Mouse (Mus musculus): ENCODE data around the gene Ccnd3. TPM values are rescaled to one million over a fixed set of nuclear protein-coding genes. Genes with fewer than 3 reads are reported as not detected.
"Not testable (repeated sequence)": the region's sequence is repeated elsewhere in the genome, so short reads cannot be mapped to it uniquely, and the experiment has no call there.

The Ccnd3 gene
- total RNA-seq, 2 experiments from 2014 or later = 43.4 to 43.6 TPM

GRCm38 (mm10) chr17:47479887-47480286, 25.0 kb upstream of the Ccnd3 start:
- no peak for DNase-seq (ENCODE audit: low spot score in 2 of 2)

- peak in 1 of 2 experiments; percentile 57 for DNase-seq (ENCODE audit: low spot score in 2 of 2)
These were observed 22.4 kb upstream of the Ccnd3 start for GRCm38 (mm10) chr17:47482401-47482800.

GRCm38 (mm10) chr17:47484241-47484921, 20.5 kb upstream of the Ccnd3 start:
- DNase-seq (ENCODE audit: low spot score in 2 of 2) = no peak

GRCm38 (mm10) chr17:47484993-47485392, 19.9 kb upstream of the Ccnd3 start:
- DNase-seq (ENCODE audit: low spot score in 2 of 2) = no peak

GRCm38 (mm10) chr17:47485791-47486190, 19.1 kb upstream of the Ccnd3 start:
- DNase-seq (ENCODE audit: low spot score in 2 of 2) = no peak

GRCm38 (mm10) chr17:47490791-47491190, 14.1 kb upstream of the Ccnd3 start:
- no peak for DNase-seq (ENCODE audit: low spot score in 2 of 2)

- DNase-seq (ENCODE audit: low spot score in 2 of 2) = no peak
These were observed 12.1 kb upstream of the Ccnd3 start for GRCm38 (mm10) chr17:47492731-47493130.

- DNase-seq (ENCODE audit: low spot score in 2 of 2) = no peak
These were observed 11.2 kb upstream of the Ccnd3 start for GRCm38 (mm10) chr17:47493653-47494052.

- DNase-seq (ENCODE audit: low spot score in 2 of 2) = no peak
These were observed 10.7 kb upstream of the Ccnd3 start for GRCm38 (mm10) chr17:47494132-47494531.

GRCm38 (mm10) chr17:47501531-47501930, 3.3 kb upstream of the Ccnd3 start:
- DNase-seq (ENCODE audit: low spot score in 2 of 2) = no peak

- peak; percentile 94 to 96 for DNase-seq (ENCODE audit: low spot score in 2 of 2)
These were observed 2.7 kb upstream of the Ccnd3 start, which contains the start of gene Taf8 for GRCm38 (mm10) chr17:47501946-47502706. Gene Taf8, minus strand, starts transcription at chr17:47502292.

GRCm38 (mm10) chr17:47502707-47503045, 2.2 kb upstream of the Ccnd3 start:
- not testable (repeated sequence) for DNase-seq (ENCODE audit: low spot score in 2 of 2)

GRCm38 (mm10) chr17:47503689-47504088, 1.2 kb upstream of the Ccnd3 start:
- DNase-seq (ENCODE audit: low spot score in 2 of 2) = no peak

- no peak for DNase-seq (ENCODE audit: low spot score in 2 of 2)
These were observed 623 bp upstream of the Ccnd3 start for GRCm38 (mm10) chr17:47504228-47504627.

- DNase-seq (ENCODE audit: low spot score in 2 of 2) = no peak
These were observed 715 bp downstream of the Ccnd3 start for GRCm38 (mm10) chr17:47505566-47505965.

GRCm38 (mm10) chr17:47506042-47506441, 1.2 kb downstream of the Ccnd3 start:
- DNase-seq (ENCODE audit: low spot score in 2 of 2) = no peak

GRCm38 (mm10) chr17:47506697-47507096, 1.8 kb downstream of the Ccnd3 start:
- DNase-seq (ENCODE audit: low spot score in 2 of 2) = no peak

GRCm38 (mm10) chr17:47507523-47507922, 2.7 kb downstream of the Ccnd3 start:
- DNase-seq (ENCODE audit: low spot score in 2 of 2) = no peak

GRCm38 (mm10) chr17:47508012-47508608, 3.3 kb downstream of the Ccnd3 start:
- DNase-seq (ENCODE audit: low spot score in 2 of 2) = peak; percentile 81 to 94

GRCm38 (mm10) chr17:47509031-47509705, 4.3 kb downstream of the Ccnd3 start:
- no peak for DNase-seq (ENCODE audit: low spot score in 2 of 2)

- DNase-seq (ENCODE audit: low spot score in 2 of 2) = peak; percentile 93 to 98
These were observed 6.5 kb downstream of the Ccnd3 start for GRCm38 (mm10) chr17:47511111-47512020.
